Mouse (Mus musculus) spleen, postnatal 36 days (tissue): Measurements from ENCODE around the gene Ctsw.
A peak's percentile ranks its signal among the peaks of the same experiment; 100 is the strongest.

Experiments
- DNase-seq, 2 experiments: peaks; one replicate each; pipeline ENCODE4 v3.0.0; 2022; ENCODE audit warnings: low spot score in 2 of 2, mixed read lengths in 1 of 2

Gene Ctsw

DNA sequence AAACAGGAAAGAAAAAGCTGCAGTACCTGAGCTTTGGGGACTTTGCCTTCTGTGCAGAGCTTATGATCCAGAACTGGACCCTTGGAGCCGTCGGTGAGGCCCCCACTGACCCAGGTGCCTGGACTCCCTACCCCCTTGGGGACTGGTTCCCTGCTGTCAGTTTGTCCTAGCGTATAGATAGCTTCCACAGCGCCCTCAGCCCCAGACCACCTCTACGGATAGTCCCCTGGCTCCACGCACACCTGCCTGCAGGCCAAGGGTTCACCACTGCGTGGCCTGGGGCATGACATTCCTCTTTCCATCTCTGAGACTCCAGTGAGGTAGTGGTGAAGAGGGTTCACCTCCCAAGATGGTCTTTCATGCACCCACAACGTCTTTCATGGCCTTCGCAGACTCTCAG lies 5.1 kb downstream of the Ctsw start:
- DNase-seq, result no peak

DNA sequence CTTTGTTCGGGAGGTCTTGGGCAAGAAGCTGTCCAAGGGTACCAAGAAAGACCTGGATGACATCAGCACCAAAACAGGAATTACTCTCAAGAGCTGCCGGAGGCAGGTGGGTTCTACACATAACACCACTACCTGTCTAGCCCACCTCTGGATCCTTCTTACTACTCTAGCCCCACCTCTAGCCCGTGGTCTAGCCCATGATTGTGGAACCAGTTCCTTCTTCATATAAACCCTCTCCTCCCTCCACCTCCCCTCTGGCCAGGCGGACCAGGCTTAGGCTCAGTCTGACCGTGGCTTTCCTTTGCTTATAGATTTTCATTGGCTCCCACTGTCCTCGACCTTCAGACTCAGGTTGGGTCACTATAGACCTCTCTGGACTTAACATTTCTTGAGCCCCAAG lies 6.9 kb downstream of the Ctsw start:
- DNase-seq, result no peak

DNA sequence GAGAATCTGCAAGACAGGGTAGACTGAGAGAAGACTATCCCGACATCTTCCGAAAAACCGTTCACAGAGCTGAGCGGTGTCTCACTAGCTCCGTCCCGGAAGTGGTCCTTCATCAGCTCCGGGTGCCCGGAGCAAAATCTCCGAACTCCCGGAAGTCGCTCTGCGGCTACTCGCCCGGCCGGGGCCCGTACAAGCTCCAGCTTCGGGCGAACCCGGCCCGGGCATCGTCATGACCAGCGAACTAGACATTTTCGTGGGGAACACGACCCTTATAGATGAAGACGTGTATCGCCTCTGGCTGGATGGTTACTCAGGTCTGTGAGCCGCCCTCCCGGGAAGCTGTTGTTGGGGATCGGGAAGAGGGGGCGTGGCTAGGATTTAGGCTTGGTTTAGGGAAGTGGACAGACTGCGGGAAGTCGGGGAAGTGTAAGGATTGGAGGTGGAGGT lies 7.8 kb downstream of the Ctsw start, which contains the start of gene Fibp:
Gene Fibp (plus strand): TSS at position 151 of the 447 bp plus-strand sequence.
- DNase-seq, result peak; percentile 86 to 87

DNA sequence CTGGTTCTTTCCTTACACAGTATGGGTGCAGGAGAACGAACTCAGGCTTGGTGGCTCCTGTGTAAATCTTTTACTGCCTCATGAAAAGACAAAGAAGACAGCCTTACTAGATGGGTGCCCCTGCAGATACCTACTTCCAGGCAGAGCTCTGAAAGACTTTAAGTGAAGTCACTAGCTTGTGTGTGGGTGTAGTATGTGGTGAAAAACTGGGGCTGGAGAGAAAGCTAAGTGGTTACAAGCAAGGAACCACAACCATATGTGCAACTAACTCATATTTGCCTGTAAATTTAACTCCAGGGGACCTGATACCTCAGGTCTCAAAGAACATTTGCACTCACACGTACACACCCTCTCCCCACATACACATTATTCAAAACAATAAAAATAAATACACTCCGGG lies 8.4 kb downstream of the Ctsw start:
- no peak for DNase-seq

DNA sequence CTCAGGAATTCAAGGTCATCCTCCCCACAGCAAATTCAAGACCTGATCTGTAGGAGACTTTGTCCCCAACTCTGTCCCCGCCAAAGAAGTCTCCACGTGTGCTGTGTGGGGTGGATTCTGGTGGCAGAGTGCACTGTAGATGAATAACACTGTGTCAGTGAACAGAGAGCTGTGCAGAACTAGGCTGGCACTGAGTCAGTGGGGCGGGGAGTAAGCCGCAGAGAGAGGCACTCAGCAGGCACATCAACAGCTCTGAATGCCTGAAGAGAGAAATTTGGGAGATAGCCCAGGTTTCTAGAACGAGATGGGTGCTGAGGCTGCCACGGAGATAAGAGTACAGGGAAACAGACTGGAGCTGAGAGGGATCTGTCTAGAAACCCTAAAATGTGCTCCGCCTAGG lies 9.3 kb downstream of the Ctsw start:
- DNase-seq, result no peak

DNA sequence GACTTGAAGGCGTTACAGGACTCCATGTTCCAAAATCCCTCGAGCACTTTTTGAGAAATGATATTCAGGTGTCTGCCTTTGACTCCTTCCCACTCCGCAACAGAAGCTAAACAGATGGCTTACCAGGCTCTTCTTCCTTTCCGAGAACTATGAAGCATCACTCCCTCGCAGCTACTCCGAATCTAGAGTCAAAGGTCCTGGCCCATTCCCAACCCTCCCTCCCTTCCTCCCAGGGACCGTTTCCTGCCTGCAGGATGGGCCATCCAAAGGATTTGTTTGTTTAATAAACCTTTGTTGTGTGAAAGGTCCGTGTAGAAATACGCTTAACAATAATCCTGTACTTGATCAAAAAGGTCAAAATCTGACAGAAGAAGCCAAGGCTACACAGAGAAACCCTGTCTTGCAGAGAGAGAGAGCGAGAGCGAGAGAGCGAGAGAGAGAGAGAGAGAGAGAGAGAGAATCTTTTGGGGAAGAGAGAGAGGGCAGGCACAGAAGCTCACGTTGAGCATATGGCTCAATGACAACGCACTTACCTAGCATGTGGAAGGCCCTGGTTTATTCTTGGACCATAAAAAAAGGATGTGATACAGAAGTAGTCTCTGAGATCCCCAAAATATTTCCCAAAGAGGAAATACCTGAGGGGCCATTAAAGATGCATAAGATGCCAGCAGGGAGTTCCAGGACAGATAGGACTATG lies 10.4 kb downstream of the Ctsw start, which contains the start of gene Ccdc85b:
Gene Ccdc85b (minus strand): TSS at position 149 of the 697 bp plus-strand sequence.
- DNase-seq, result no peak

DNA sequence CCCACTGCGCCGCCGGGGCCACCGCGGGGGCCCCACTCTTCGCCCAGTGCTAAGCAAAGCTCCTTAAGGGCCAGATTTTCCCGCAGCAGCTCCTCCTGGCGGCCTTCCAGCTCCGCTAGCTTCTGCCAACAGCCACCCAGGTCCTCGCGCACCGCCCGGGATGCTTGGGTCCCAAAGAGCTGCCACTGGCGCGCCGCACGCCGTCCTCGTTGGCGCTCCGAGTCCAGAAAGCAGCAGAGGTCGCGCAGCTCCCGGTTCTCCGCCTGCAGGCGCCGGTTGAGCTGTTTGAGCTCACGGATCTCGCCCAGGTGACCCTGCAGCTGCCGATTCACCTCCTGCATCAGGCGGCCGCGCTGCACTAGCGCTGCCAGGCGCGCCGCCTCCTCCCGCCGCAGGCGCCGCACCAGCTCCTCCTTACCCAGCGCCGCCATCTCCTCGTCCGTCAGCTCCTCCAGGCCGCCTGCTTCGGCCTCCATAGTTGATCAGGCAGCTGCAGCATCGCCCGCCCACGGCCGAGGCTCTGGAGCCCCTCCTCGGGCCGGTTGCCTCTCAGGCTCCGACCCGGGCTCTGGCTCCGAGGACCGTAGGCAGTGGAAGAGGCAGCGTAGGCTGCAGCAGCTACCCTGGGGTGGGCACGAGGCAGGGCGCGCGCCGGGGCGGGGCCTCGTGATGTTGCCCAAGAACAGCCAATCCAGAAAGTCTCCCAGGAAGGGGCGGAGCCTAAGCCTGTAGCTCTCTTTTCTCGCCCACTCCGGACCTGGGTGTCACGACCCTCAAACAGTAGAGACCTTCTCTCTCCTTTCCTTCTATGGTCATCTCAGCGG lies 11.2 kb downstream of the Ctsw start:
- peak; percentile 93 to 94 for DNase-seq

DNA sequence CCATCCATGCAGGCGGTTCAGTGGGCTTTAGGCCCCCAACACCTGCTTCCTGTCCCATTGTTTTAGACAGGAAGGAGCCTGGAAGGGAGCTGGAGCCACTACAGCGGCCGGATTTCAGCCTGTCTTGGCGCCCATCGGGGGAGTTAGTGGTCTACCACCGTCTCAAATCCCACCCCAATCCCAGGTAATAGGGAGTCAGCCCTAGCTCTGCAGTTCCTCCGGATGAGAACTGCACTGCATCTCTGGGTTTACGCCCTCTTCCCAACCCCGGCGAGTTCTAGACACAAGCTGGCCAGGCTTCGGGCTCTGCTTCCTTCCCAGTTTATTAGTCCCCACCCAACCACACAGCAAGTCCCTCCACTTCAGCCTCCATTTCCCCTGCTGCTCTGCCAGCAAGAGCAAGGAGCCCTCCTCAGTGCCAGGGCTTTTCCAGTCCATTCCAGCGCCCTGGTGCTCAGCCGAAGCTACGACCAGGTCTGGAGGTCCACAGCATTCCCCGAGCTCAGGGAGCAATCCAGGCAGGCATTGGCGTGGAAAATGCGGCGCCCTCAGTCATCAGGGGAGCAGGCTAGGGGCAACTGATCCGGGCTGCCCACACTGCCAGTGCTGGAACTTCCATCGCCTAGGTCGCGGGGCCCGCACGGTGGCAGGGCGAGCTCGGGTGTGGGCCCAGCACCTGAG lies 11.9 kb downstream of the Ctsw start:
- DNase-seq, result no peak

DNA sequence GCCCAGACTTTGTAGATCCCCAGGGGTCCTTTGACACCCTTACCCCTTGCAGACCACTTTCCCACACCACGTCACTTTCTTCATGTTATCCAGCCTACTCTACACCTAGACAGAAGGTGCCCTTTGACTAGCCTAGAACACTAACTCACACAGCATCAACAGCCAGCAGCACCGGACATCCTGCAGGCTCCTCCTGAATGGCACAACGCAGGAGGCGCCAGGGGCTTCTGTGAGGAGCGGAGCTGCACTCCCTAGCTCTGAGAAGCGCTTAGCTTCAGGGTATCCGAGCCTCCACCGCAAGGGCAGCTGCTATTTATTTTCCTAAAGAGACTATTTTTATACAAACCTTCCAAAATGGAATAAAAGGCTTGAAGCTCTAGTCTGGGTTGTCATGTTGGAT lies 12.7 kb downstream of the Ctsw start:
- no peak for DNase-seq

DNA sequence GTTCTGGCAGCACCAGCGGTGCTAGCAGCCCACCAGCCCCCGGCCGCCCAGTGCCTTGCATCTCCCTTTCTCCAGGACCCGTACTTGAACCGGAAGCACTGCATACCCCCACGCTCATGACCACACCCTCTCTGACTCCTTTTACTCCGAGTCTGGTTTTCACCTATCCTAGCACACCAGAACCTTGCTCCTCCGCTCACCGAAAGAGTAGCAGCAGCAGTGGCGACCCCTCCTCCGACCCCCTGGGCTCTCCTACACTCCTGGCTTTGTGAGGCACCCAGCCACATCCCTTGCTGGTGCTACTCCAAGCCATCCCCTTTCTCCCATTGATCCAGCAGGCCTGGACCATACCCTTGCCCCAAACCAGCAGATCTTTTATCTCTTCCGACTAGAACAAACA lies 13.3 kb downstream of the Ctsw start:
- DNase-seq, result no peak

DNA sequence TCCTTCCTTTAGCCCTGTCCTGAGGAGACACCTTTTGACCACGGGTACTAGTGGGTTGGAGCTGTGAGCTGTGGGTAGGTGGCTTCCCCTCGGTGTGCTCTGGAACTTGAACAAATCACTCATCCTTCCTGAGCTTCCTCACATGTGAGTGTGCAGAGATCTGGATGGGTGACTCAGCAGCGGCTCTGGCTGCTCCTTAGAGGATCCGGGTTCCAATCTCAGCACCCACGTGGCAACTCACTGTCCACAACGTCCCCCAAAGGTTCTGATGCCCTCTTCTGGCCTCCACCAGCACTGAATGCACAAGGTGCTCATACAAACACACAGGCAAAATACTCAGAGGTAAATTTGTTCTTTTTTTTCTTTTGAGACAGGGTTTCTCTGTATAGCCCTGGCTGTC lies 16.5 kb downstream of the Ctsw start:
- DNase-seq, result no peak

DNA sequence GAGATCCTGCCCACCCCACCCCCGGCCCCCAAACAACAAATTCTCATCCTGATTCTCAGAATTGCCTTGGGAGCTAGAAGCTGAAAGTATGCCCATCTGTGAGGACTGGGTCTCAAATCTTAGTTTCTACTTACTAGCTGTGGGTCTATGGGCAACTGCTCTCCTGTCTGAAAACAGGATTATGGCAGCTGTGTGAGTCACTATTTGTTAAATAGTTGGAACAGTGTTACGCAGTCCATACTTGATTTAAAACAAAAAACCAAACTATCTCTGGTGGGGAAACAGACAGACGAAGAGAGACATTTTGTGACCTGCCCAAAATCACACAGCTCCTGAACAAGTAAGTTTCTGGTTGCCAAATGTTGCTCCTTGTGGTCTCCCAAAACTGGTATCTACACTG lies 18.6 kb downstream of the Ctsw start:
- DNase-seq, result no peak

DNA sequence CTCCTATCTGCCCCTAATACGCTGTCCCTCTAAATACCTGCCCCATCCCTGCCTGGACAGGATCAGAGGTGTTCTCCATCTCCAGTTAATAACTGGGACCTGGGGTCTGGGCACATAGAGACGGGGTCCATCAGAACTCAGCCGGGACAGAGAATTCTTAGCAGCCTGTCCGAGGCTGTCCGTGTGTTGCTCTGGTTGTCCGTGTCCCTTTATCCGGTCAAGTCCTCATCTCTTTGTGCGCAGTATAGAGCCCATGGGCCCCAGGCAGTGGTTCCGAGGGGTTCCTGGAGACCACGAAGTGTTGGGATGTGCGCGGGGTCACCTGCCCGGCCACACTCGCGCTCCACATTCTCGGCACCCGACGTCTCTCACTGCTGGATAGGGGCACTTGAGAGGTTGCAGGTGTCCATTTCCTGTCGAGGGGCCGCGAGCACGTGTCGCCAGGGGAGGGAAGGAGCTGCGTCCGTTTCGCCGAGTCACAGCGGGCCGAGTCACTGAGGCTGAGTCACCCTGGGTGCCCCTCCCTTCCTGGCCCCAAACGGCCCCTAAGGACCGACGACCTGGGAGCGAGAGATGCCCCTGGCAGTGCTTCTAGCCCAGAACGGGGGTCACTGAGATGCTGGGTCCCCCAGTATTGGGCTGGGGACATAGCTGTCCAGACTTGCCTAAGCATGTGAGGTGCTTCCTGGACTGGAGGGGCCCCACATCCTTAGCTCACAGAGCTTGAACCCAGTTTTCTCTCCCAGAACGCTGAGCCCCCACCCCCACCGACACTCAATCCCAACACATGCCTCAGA lies 19.8 kb downstream of the Ctsw start:
- DNase-seq, result no peak

DNA sequence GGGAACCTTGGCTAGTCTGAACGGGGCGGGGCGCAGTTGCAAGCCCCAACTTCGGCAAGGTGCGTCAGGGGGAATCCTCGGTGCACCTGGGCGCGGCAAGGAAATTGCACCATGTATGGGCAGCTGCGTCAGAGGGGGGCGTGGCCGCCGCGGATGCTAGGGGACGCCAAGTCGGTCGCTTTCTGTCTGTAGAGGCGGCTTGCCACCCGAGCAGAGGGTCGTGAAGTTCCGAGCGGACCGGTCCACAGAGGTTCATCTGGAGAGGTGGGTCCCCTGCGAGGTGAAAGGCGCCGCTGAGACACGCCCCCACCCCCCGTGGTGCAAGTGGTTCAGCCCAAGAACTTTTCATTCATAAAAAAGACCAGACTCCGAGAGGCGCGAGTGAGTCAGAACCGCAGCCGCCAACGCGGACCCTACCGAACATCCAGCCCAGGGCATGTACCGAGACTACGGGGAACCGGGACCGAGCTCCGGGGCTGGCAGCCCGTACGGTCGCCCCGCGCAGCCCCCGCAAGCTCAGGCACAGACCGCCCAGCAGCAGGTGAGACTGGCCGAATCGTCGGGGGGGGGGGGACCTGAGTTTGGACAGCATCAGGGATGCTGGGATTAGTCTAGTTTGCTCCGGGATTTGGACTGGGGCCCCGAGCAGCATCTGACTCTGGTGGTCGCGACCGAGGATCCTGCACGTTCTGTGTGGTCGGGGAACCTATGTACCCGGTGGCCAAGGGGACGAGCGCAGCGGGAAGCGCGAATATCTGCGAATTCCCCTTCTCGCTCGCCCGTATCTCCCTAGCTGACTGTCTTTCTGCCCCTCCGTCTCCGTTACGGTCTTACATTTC lies 20.6 kb downstream of the Ctsw start, which contains the start of gene Fosl1:
Gene Fosl1 (plus strand): TSS at position 33 of the 839 bp plus-strand sequence.
- peak; percentile 71 to 78 for DNase-seq

DNA sequence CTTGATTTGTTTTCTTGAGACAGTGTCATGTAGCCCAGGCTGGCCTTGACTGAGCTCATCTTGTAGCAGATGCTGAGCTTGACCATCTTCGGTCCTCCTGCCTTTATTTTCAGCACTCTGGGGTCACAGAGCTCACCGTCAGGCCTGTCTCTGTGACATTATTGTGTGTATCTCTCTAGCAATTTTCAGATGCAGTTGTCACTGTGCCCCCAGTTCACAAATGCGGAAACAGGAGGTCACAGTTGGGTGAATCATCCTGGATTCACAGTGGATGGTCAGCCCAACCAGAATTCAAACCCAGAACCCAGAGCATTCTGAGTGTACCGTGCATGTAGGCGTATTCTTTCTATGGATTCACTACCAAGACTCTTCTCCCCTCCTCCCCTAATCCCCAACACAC lies 22.6 kb downstream of the Ctsw start:
- no peak for DNase-seq

DNA sequence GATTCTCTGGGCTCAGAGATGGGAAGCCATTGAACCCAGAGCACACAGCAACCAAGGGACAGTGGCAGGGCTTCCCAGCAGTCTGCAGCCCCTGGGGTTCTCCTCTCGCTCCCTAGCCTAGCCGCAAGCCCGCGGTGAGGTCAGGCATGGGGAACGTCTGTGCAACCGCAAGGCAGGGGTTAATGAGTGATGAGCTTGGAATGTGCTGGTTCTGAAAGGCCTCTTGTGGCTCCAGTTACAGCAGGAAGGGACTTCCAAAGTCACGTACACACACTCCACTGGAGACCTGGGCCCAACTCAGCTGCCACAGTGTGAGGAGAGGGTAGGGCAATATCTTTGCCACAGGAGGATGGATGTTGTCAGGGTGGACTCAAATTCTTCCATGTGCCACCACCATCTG lies 23.4 kb downstream of the Ctsw start:
- no peak for DNase-seq

DNA sequence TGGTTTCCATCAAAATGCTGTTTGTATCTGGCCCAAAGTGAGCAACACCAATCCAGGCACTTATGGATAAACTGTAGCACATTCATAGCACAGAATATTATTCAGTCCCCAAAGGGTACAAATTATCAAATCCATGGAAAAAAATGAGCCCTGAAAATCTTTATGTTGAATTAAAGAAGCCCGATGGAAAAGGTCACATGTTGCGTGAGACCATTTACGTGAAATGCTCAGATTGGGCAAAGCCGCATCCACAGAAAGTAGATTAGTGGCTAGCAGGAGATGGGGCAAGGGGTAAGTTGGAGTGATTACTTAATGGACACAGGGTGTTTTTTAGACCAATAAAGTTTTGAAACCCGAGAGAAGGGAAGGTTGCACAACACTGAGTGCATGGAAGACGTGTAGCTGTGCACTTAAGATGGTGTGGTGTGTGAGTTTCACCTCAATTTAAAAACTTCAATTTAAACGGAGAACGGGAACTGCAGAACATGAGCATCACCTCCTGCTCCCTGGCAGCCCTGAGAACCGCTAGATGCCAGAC lies 23.9 kb downstream of the Ctsw start:
- no peak for DNase-seq

DNA sequence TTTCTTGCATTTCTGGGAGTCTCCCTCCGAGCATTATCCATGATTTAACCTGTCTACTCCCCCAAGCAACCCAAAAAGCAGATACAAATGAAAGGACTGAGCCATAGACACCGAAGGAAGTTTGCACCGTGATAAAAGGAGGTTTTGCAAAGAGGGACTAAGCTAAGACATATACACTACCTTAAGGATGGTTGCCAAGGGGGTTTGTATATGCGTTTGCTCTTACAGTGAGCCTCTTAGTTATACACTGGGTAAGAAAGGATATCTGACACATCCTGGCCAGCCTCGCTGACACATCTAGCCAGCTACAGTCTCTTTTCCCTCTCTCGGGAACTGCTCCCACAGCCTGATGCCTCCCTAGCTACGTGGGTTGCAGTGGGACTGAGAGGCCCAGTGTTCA lies 34.4 kb downstream of the Ctsw start:
- no peak for DNase-seq

DNA sequence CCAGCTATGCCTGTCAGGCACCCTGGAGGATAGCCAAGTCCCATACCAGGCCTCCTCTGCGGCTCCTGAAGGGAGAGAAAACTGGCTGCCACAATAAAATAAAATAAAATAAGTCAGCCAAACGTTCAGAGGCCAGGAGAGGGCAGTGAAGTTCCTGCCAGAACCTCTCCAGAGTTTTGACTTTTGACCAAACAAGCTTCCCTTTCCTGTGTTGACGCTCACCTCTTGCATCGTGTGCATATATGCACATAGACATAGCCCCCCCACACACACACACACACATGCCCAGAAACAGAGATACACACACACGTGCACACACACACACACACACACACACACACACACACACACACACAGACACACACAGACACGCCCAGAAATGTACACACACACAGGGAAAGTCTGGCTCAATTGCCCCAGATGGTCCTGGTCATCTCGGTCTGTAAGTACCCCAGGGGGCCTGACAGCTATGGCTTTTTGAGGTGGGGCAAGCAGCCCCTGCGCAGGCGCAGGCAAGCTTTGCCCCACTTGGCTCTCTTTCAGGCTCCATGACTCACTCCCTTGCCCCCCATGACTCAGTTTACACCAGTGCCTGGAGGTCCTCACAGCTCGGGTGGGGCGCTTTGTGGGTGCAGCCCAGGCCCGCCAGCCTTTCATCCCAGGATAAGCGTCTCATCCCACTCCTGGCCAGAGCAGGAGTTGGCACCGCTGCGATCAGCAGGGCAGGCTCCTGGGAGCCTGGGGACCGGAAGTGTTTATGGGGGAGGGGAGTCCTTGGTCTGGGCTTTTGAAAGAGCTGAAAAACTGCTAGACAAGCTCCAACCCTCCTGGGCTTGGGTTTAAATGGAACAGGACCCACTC lies 35.1 kb downstream of the Ctsw start:
- DNase-seq, result peak; percentile 51 to 60
